Mouse (Mus musculus) MEL (cell line): ENCODE measurements around the gene Pradc1.
A peak's percentile ranks its signal among the peaks of the same experiment; 100 is the strongest.

Source experiments
- CHD1 ChIP-seq: IDR thresholded peaks from 2 replicates; pipeline ENCODE4 v1.6.1; 2012; ENCODE audit warnings: low read depth, mild to moderate bottlenecking, inconsistent platforms, low read length, improper control_type of control experiment
- MAX ChIP-seq: IDR thresholded peaks from 2 replicates; pipeline ENCODE4 v1.6.1; 2011; ENCODE audit warnings: low read length, improper control_type of control experiment
- POLR2A ChIP-seq, 2 experiments: IDR thresholded peaks; 2 replicates each; pipeline ENCODE4 v1.6.1; 2011 to 2012; ENCODE audit warnings: low read length in 2 of 2, mild to moderate bottlenecking in 2 of 2, control low read depth in 1 of 2, improper control_type of control experiment in 1 of 2, low read depth in 1 of 2, moderate library complexity in 1 of 2; ENCODE audit not compliant: control insufficient read depth in 1 of 2, insufficient read depth in 1 of 2, poor library complexity in 1 of 2

DNA sequence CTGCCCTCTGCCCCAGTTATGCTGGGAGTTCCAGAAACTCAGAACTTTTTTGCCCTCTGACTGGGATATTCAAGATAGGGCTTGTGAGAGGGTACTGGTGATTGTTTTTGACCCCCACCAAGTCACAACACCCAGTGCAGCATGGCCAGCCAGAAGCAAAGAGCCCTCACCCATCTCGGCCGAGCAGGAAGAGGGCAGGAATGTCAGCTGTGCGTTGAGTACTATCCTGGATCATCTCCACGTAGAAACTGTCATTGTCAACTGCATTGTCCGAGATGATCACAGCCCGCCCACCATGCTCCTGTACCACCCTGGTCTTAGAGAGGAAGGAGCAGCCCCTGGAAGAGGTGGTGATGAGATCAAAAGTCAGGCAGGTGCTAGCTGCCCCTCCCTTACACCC is 4.4 kb downstream of the Pradc1 start:
- TF ChIP-seq CHD1 (no peak), POLR2A (IDR thresholded peaks at IDR 0.05; ENCODE audit: control insufficient read depth in 1 of 2, insufficient read depth in 1 of 2, low read depth in 1 of 2, low read length in 2 of 2, poor library complexity in 1 of 2) (peak in 1 of 2 experiments; percentile 36; a peak in 2 of 4 replicates), MAX (no peak)
